Mouse (Mus musculus) liver, embryonic 14.5 days (tissue): ENCODE measurements around the gene Pebp1.

Source experiments
- CTCF ChIP-seq: IDR thresholded peaks from 2 replicates; pipeline ENCODE4 v1.5.1; 2016; ENCODE audit warnings: antibody characterized with exemption, low read depth, control low read depth
- EP300 ChIP-seq: IDR thresholded peaks from 2 replicates; pipeline ENCODE4 v1.6.1; 2016; ENCODE audit warnings: antibody characterized with exemption, low read depth

DNA sequence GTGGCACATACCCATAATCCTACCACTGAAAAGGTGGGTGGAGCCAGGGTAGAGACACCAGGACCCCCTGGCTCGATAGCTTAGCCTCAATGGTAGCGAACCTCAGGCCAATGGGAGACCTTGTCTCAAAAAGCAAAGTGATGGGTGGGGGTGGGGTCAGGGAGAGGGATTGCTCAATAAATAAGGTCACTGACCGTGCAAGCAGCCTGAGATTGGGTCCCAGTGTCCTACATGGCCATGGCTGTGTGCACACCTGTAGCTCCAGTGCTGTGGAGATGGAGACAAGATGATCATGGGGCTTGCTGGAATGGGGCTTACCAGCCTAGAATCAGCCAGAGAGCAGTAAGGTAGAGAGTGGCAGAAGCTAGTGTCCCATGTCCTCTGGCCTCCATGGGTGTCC, 35.7 kb downstream of the Pebp1 start:
- TF ChIP-seq CTCF (no peak), EP300 (no peak)
